In genomic region chr3:55816638-55817375, GRCm38 (mm10) we compare ENCODE assay signal across 10 mouse cellular contexts. TPM values are rescaled to one million over a fixed set of nuclear protein-coding genes. Genes with fewer than 3 reads are reported as not detected.
A peak's percentile ranks its signal among the peaks of the same experiment; 100 is the strongest.
DNase-seq lines count a peak whose midpoint lies in the region; ATAC-seq lines count a peak whose summit lies in the region.
"Had no signal": no experiment of that assay in that cellular context is flagged by ENCODE, and none has a peak within 500 bp of the region (broad histone marks: within the 10 kb centered on the region; RNA-seq: fewer than 3 reads in every experiment).

No protein-coding gene starts in this region.

- H3K4me2 ChIP-seq in midbrain, embryonic 13.5 days (replicated peaks): no peak overlapping the region
- no peak overlapping the region for H3K4me2 ChIP-seq in midbrain, embryonic 11.5 days
- no peak overlapping the region for H3K4me2 ChIP-seq in heart, embryonic 14.5 days (ENCODE audit: low read length)

- ATAC-seq in midbrain, embryonic 13.5 days: no peak
- ATAC-seq in midbrain, embryonic 11.5 days (ENCODE audit: low FRiP score): no peak
- ATAC-seq in heart, embryonic 14.5 days (ENCODE audit: insufficient number of reproducible peaks, insufficient read depth, low FRiP score, low read depth): no peak
- peak; percentile 99 for ATAC-seq in megakaryocyte progenitor cell, adult 5-6 weeks (replicated peaks; ENCODE audit: poor library complexity)

- DNase-seq in heart, adult 18-20 months: peak; percentile 16 to 27
- DNase-seq in heart, embryonic 10.5 days (ENCODE audit: low spot score): no peak
- DNase-seq in midbrain, embryonic 11.5 days (ENCODE audit: low spot score, missing footprints): no peak
- DNase-seq in Muller cell, postnatal 12 days (ENCODE audit: inconsistent ontology term): no peak
- no peak for DNase-seq in spleen, adult 18-20 months
- DNase-seq: gastrocnemius, postnatal 36 days had no signal

- H3K27me3 ChIP-seq in heart, embryonic 10.5 days (ENCODE audit: insufficient read depth, poor library complexity, severe bottlenecking): no peaks in the 10 kb centered on the region
- H3K27me3 ChIP-seq in midbrain, embryonic 13.5 days: no peaks in the 10 kb centered on the region
- H3K27me3 ChIP-seq in midbrain, embryonic 11.5 days (ENCODE audit: control insufficient read depth, insufficient read depth, low read length): no peaks in the 10 kb centered on the region
- no peaks in the 10 kb centered on the region for H3K27me3 ChIP-seq in heart, embryonic 14.5 days (ENCODE audit: control insufficient read depth, insufficient read depth, low read length)

- H3K4me3 ChIP-seq in heart, embryonic 10.5 days: no peak overlapping the region
- H3K4me3 ChIP-seq in midbrain, embryonic 13.5 days (replicated peaks): no peak overlapping the region
- H3K4me3 ChIP-seq in midbrain, embryonic 11.5 days (ENCODE audit: low read depth, low read length): no peak overlapping the region
- H3K4me3 ChIP-seq in heart, embryonic 14.5 days (ENCODE audit: control insufficient read depth in 1 of 2, insufficient read depth in 1 of 2, low read depth in 1 of 2, low read length in 2 of 2): no peak overlapping the region

- H3K36me3 ChIP-seq in heart, embryonic 10.5 days: no peaks in the 10 kb centered on the region
- peaks cover 6% of the 10 kb centered on the region; the same call in 1 of the 2 replicates for H3K36me3 ChIP-seq in midbrain, embryonic 13.5 days
- no peaks in the 10 kb centered on the region for H3K36me3 ChIP-seq in midbrain, embryonic 11.5 days (ENCODE audit: control insufficient read depth, insufficient read depth, low read length)
- 0 out of 2 replicates have a peak, but pooled peaks cover 5% of the 10 kb centered on the region for H3K36me3 ChIP-seq in heart, embryonic 14.5 days (ENCODE audit: control insufficient read depth, insufficient read depth, low read length)

- 0 out of 2 replicates have a peak, but pooled peaks cover 4% of the 10 kb centered on the region for H3K4me1 ChIP-seq in heart, embryonic 10.5 days
- peaks cover 16% of the 10 kb centered on the region for H3K4me1 ChIP-seq in midbrain, embryonic 13.5 days (replicated peaks)
- no peaks in the 10 kb centered on the region for H3K4me1 ChIP-seq in midbrain, embryonic 11.5 days (ENCODE audit: control insufficient read depth, insufficient read depth, low read length)
- peaks cover 3 to 7% of the 10 kb centered on the region in 2 experiments for H3K4me1 ChIP-seq in heart, embryonic 14.5 days (ENCODE audit: control insufficient read depth in 2 of 2, insufficient read depth in 2 of 2, low read length in 2 of 2)

- no peak overlapping the region for H3K27ac ChIP-seq in heart, embryonic 10.5 days
- peak overlapping the region; percentile 53; the same call in 1 of the 2 replicates for H3K27ac ChIP-seq in midbrain, embryonic 13.5 days
- no peak overlapping the region for H3K27ac ChIP-seq in midbrain, embryonic 11.5 days (ENCODE audit: low read depth, low read length)
- peak overlapping the region; percentile 24 to 44; a peak in 1 of 4 replicates for H3K27ac ChIP-seq in heart, embryonic 14.5 days (replicated peaks in 1 of 2; ENCODE audit: control insufficient read depth in 1 of 2, insufficient read depth in 1 of 2, low read depth in 2 of 2, low read length in 2 of 2)
- H3K27ac ChIP-seq: liver, embryonic 14.5 days had no signal

- H3K9me3 ChIP-seq in heart, embryonic 10.5 days: no peaks in the 10 kb centered on the region
- H3K9me3 ChIP-seq in midbrain, embryonic 13.5 days: no peaks in the 10 kb centered on the region
- H3K9me3 ChIP-seq in midbrain, embryonic 11.5 days (ENCODE audit: control insufficient read depth, low read length): no peaks in the 10 kb centered on the region
- H3K9me3 ChIP-seq in heart, embryonic 14.5 days (ENCODE audit: control insufficient read depth, low read length): no peaks in the 10 kb centered on the region

- H3K9ac ChIP-seq in midbrain, embryonic 13.5 days (replicated peaks): no peak overlapping the region
- no peak overlapping the region for H3K9ac ChIP-seq in midbrain, embryonic 11.5 days (ENCODE audit: low read length)
- no peak overlapping the region for H3K9ac ChIP-seq in heart, embryonic 14.5 days (ENCODE audit: low read length)
- H3K9ac ChIP-seq: liver, embryonic 14.5 days had no signal

- WGBS in heart, embryonic 10.5 days: 75% methylated on average over 6 of the region's 6 CpGs
- WGBS in midbrain, embryonic 13.5 days: 90% methylated on average over 6 of the region's 6 CpGs
- WGBS in midbrain, embryonic 11.5 days: 87% methylated on average over 6 of the region's 6 CpGs
- WGBS in heart, embryonic 14.5 days: 52% methylated on average over 6 of the region's 6 CpGs

RNA-seq across cellular contexts. Expression of gene Mab21l1, which starts 34.5 kb away (rescaled TPM):
- total RNA-seq in heart, adult 18-20 months (2021): under 1 TPM in 1 of 2 experiments, not detected in 1; 0.10 TPM
- polyA plus RNA-seq in heart, embryonic 10.5 days (2016; fragmentation: Nextera tagmentation; extraction: Ambion mirVana): 4.0 and 4.1 TPM in 2 replicates
- 157 and 181 TPM in 2 replicates for polyA plus RNA-seq in midbrain, embryonic 13.5 days (2015; fragmentation: Nextera tagmentation; extraction: Ambion mirVana)
- polyA plus RNA-seq in midbrain, embryonic 11.5 days (2014; fragmentation: Nextera tagmentation; extraction: Ambion mirVana): 92.8 and 102 TPM in 2 replicates
- polyA plus RNA-seq in heart, embryonic 14.5 days (2014; fragmentation: Nextera tagmentation; extraction: Ambion mirVana): 0.57 and 1.2 TPM in 2 replicates
- total RNA-seq in megakaryocyte progenitor cell, adult 5-6 weeks (2015): not detected in 2 replicates
- not detected in 2 replicates for total RNA-seq in megakaryocyte progenitor cell, adult 5-6 weeks (2017)

Comparison
In these comparisons a context has a peak if more than half of its experiments do, and no peak if none do; other contexts are left out.
1. DNase-seq: peak in heart, adult 18-20 months (2 of 2); none in heart, embryonic 10.5 days (single experiment), midbrain, embryonic 11.5 days (single experiment), Muller cell, postnatal 12 days (single experiment) and spleen, adult 18-20 months (0 of 2).
2. H3K27ac ChIP-seq: peak in midbrain, embryonic 13.5 days (single experiment) and heart, embryonic 14.5 days (2 of 2); none in heart, embryonic 10.5 days (single experiment) and midbrain, embryonic 11.5 days (single experiment).
3. RNA of gene Mab21l1, which starts 34.5 kb away (polyA plus RNA-seq): 157 to 181 TPM in midbrain, embryonic 13.5 days and 92.8 to 102 TPM in midbrain, embryonic 11.5 days; 4.0 to 4.1 TPM in heart, embryonic 10.5 days and 0.57 to 1.2 TPM in heart, embryonic 14.5 days; every median in the first group is over 10 times any median in the second.